Mouse (Mus musculus) megakaryocyte, adult 5-6 weeks (primary cell): ENCODE measurements at regions not wholly inside any gene's neighbourhood (a gene's known extent, or its start where the extent isn't known, plus 50 kb on each side); places are given as distances from the start of the nearest gene placed in this dataset.
"Not testable (repeated sequence)": the region's sequence is repeated elsewhere in the genome, so short reads cannot be mapped to it uniquely, and the experiment has no call there.

Experiments
- ATAC-seq: 2 replicates; pipeline ENCODE4 v1.8.0; 2016; ENCODE audit warnings: mild to moderate bottlenecking, inconsistent platforms; ENCODE audit not compliant: poor library complexity, severe bottlenecking

- not testable (repeated sequence) for ATAC-seq
These were observed 1149.5 kb upstream of the 2610301B20Rik start for GRCm38 (mm10) chr4:9724801-9725200.

GRCm38 (mm10) chr4:9737691-9738090 lies 1136.6 kb upstream of the 2610301B20Rik start:
- peak; percentile 99 for ATAC-seq

GRCm38 (mm10) chr4:9747411-9747938 lies 1126.8 kb upstream of the 2610301B20Rik start:
- peak; percentile 59 for ATAC-seq

- ATAC-seq, result peak; percentile 43; the same call in 1 of the 2 replicates
These were observed 1126.2 kb upstream of the 2610301B20Rik start for GRCm38 (mm10) chr4:9748110-9748509.

GRCm38 (mm10) chr4:9749877-9750276 lies 1124.4 kb upstream of the 2610301B20Rik start:
- no peak for ATAC-seq

- no peak for ATAC-seq
These were observed 1123.9 kb upstream of the 2610301B20Rik start for GRCm38 (mm10) chr4:9750404-9750803.

GRCm38 (mm10) chr4:9763321-9763720 lies 1111.0 kb upstream of the 2610301B20Rik start:
- ATAC-seq, result peak; percentile 33; the same call in 1 of the 2 replicates

GRCm38 (mm10) chr4:9769633-9770205 lies 1104.6 kb upstream of the 2610301B20Rik start:
- no peak for ATAC-seq

GRCm38 (mm10) chr4:9770372-9771102 lies 1103.8 kb upstream of the 2610301B20Rik start:
- peak; percentile 92 for ATAC-seq

- ATAC-seq, result peak; percentile 72
These were observed 1103.2 kb upstream of the 2610301B20Rik start for GRCm38 (mm10) chr4:9771103-9771474.

- peak; percentile 81 for ATAC-seq
These were observed 1095.9 kb upstream of the 2610301B20Rik start for GRCm38 (mm10) chr4:9778391-9778790.

- no peak for ATAC-seq
These were observed 1094.7 kb upstream of the 2610301B20Rik start for GRCm38 (mm10) chr4:9779594-9779993.

GRCm38 (mm10) chr4:9780179-9780578 lies 1094.1 kb upstream of the 2610301B20Rik start:
- peak; percentile 65 for ATAC-seq

GRCm38 (mm10) chr4:9781318-9781717 lies 1093.0 kb upstream of the 2610301B20Rik start:
- no peak for ATAC-seq

- no peak for ATAC-seq
These were observed 1086.4 kb upstream of the 2610301B20Rik start for GRCm38 (mm10) chr4:9787795-9788365.

- peak; percentile 82 for ATAC-seq
These were observed 1083.8 kb upstream of the 2610301B20Rik start for GRCm38 (mm10) chr4:9790478-9790877.
